Mouse (Mus musculus) NIH3T3 (cell line): Measurements from ENCODE around the gene Lpcat3.
"Not testable (repeated sequence)": the region's sequence is repeated elsewhere in the genome, so short reads cannot be mapped to it uniquely, and the experiment has no call there.

Source experiments
- DNase-seq: peaks from one replicate; pipeline ENCODE4 v3.0.0-alpha.2; 2012; ENCODE audit warnings: low read depth

Lpcat3 gene

DNA sequence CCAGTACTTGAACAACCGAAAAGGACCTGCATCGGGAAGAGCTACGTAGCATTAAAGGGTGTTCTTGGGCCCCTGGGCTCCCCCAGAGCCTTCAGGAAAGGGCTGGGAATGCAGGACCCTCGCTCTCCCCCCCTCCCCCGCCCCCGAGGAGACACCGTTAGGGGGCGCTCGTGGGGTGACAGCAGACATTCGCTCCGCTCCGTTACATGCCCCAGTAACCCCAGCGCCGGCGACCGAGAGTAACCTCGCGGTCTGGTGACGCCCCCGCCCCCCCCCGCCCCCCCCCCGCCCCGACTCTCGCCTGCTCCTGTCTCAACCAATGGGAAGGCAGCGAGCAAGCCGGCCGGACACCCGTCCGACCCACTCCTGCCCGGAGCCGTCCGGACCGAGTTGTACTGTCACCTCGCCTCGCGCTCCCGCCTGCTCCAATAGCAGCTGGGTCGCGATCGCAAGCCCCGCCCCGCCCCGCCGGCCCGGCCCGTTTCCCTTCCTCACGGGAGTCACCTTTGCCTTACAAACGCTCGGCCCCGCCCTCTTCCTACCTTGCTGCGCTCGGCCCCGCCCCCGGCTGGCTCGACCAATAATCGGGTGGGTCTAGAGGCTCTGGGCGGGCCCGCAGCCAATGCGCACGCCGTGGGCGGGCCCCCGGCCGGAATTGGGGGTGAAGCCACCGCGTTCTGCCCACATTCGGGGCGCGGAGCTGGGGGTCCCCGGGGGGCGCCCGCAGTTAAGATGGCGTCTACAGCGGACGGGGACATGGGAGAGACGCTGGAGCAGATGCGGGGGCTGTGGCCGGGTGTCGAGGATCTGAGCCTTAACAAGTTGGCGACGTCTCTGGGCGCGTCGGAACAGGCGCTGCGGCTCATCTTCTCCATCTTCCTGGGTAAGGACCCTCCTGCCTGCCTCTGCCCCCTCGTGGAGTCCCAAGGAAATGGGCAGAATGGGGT, at the start of gene Lpcat3:
Lpcat3 (plus strand) TSS at position 551 of the 947 bp plus-strand sequence.
- DNase-seq, result peak; percentile 99

DNA sequence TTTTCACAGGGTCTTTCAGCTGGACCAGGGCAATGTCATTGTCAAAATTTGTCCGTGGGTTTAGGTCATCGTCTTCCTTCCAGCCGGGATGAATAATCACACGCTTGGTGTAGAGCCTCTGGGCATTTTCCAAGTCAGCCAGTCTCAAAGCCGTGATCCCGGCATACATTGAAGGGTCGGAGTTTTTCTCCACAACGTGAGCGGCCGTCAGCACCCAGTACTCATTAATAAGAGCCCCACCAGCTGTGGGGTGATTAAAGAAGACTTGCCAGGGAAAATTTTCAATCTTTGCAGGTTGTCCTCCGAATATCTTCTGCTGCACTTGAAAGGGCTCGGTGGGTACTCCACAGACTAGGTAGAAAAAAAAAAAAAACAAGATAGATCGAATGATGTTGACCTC, 37.2 kb upstream of the Lpcat3 start:
- DNase-seq, result no peak

DNA sequence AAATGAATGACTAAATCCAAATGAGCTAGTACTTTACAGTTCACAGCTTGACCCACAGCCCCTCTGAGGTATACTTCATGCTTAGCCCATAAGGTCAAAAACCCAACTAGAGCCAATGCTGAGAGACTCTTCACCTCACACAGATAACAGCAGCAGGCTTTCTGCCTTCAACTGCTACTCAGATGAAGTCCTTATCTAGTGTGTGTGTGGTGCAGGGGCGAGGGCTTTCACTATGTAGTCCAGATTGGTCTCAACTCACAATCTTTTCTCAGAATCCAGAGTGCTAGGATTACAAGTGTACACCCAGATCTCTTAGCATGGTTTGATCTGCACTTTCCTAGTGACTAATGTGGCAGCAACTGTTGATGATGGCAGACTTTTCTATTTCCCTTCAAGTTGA, 36.6 kb upstream of the Lpcat3 start:
- DNase-seq, result not testable (repeated sequence)

DNA sequence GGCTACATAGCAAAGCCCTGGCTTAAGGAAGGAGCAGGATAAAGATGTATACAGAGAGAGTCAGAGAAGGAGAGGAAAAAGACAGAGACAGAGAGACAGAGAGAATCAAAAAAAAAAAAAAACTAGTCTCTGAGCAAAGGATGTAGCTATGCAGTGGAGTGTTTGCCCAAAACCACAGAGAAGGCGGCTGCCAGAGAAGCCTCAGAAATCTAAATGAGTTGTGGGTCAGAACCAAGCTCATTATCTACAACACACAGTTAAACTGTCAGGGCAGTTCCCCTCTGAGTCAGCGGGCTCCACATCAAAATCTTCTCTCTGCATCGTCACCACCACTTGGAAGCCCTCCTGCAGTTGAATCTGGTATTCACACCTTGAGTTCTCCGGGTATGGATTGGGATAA, 32.1 kb upstream of the Lpcat3 start:
- peak; percentile 61 for DNase-seq

DNA sequence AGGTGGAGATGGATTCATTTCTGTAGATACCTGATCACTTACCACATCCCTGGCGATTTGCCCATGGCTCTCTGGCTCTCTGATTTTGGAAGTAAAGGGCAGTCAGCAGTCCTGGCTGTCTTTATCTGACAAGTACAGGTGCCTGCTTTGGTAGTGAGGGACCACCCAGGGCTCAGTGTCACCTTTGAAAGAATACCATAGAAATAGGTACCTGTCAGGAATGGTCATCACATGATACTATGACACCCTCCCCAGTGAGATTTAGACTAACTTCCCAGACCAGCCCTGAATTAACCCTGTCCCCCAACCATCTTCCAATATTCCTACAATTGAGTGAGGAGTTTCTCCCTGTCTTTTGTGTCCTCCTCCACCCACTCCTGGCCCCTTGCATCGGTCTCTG, 26.8 kb upstream of the Lpcat3 start, which contains the start of gene C1s2:
C1s2 (minus strand) TSS at position 101 of the 400 bp plus-strand sequence.
- not testable (repeated sequence) for DNase-seq

DNA sequence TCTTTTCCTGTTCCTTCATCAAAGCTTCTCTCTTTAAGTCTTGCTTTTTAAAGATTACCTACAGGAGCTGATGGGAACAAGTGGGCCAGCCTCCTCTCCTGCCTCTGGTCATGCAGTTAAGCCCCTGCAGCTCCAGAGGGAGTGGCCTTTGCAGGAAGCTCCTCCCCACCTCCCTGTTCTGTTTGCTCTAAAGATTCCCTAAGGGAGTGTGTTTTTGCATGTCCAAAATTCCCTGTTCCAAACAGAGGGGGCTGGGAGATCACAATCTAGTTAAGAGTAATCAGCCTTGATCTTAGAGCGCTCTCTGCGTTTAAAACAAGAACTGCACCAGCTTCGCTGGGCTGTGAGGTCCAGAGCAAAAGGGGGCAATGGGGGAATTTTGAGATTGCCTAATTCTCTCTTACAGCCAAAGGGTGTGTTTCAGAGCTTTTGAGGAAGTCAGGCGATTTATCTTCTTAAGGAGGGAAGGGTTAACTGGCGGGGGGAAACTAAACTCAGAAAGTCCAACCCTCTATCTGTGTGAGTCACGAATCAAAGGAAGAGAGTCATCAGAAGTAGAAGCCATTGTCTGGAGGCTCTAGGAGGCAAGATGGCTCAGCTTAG, 25.9 kb upstream of the Lpcat3 start:
- peak; percentile 49 for DNase-seq

DNA sequence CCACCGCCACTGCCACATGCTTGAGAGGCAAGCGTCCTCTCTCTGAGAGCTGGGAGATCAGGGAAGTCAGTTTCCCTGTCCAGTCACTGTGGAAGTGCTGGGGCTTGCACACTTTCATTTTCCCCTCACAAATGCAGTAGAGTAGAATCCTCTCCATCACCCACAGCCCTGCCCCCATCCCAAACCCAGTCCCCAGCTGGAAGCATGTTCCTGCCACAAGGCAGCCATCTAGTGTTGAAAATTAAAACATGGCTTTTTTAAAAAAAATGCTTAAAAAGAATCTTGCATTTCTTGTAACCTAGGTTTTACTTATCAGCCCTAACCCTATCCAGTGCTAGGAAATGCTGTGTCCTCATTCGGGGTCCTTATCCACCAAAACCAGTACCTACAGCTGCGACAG, 22.8 kb upstream of the Lpcat3 start:
- DNase-seq, result peak; percentile 64

DNA sequence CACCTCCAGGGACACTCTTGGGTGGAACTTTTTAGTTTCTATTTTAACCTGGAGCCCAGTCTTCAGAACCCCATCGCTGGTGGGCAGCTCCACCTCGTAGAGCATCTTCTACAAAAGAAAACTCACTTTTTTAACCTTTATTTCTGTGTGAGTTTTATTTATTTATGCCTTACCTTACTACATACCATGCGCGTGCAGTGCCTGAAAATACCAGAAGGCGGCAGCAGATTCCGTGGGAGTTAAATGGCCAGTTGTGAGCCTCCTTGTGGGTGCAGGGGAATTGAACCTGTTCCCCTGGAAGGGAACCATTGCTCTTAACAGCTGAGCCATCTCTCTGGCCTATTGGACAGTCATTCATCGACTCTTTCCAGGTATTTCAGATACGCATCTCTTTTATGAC, 21.8 kb upstream of the Lpcat3 start:
- DNase-seq, result peak; percentile 88

DNA sequence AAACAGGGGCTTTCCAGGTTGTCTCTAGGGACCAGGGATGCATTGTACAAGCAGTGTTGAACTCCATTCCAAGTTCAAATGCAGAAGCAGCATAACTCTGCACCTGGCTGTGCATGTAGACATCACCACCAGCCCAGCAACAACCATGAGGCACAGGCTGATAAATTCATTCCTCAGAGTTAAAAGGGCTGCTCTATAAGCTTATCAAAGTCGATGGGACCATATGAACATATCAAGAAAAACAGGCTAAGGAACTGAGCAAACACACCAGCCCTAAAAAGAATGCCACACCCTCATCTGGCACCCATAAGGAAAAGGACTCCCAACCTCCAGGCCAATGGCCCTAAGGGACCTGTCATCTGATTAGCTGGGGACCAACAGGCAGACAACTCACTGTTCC, 16.4 kb upstream of the Lpcat3 start:
- no peak for DNase-seq

DNA sequence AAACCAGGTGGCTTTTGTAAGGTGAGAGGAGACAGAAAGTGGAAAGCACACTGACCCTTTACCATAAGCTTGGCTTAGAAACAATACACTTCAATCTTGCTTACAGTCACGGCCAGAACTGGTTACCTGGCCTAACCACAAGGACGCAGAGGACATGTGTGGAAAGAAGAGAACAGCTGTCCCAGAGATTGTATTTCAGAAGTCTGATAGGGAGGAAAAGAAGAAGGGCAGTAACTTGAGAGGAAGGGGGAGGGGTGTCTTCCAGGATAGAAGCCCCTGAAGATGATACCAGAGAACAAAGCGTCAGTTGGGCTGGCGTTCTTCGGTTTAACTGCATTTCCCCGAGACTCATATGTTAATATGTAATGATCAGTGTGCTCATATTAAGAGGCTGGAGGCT, 6.9 kb upstream of the Lpcat3 start:
- DNase-seq, result no peak

DNA sequence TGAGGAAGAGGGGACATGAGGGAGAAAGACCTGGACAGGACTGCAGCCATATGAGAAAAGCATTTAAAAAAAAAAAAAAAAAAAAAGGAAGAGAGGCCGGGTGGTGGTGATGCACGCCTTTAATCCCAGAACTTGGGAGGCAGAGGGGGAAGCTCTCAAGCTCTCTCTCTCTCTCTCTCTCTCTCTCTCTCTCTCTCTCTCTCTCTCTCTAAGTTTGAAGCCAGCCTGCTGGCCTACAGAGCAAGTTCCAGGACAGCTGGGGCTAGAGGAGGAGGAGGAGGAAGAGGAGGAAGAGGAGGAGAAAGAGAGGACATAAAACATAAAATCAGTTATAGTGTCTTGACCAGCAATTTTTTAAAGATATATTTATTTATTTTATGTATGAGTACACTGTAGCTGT, 4.8 kb upstream of the Lpcat3 start:
- DNase-seq, result no peak

DNA sequence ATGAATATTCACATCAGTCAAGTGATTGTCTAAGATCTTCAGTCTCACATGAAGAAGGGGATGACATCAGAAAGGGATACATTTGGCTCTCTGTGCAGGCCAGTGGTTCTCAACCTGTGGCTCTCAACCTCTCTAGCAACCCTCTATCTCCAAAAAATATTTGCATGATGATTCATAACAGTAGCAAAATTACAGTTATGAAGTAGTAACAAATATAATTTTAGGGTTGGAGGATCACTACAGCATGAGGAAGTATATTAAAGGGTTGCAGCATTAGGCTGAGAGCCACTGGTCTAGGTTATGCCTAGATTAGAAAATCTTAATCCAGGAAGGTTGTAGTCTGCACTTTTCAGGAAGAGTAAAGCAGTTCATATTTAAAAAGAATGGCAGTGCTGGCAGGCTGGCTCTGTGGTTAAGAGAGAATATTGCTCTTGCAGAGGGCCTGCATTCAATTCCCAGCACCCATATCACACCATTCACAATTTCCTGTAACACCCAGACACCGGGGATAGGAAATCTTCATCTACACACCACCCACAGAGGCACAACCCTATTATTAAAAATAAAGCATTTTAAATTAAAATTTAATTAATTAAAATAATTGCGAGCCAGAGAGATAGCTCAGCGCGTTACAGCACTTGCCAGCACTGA, 1.5 kb upstream of the Lpcat3 start:
- DNase-seq, result no peak

DNA sequence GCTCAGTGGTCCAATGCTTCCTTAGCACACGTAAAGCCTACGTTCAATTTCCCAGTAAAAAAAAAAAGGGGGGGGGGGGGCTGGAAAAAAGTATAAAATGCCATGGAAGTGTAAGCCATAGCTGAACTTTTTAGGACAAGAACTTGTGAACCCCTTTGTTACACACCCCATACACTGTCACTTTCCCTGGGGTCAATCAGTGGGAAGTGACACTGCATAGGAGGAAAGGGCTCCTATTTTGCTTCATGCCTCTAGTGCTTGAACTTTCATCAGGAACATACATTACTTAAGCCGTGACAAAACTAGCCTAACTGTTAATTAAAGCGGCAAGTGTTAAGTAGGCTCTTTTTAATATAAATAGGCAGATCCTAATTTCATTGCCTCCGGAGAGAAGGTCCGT, 832 bp upstream of the Lpcat3 start:
- DNase-seq, result no peak

DNA sequence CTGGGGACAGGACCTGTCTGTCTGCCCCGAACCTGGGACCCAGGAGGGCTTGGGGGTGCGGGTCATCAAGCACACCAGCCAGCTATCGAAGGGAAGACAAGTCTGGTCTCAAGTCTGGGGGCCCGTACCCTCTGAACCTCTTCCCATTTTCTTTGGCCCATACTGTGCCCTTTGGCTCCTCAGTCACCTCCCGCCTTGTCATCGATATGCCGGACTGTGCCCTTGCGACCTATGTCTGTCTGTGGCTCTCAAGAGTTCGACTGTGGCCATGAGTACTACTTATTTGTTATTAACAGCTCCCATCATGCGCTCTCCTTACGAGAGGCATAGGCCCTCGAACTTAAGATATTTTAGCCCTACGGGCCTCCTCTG, 583 bp downstream of the Lpcat3 start:
- DNase-seq, result no peak

DNA sequence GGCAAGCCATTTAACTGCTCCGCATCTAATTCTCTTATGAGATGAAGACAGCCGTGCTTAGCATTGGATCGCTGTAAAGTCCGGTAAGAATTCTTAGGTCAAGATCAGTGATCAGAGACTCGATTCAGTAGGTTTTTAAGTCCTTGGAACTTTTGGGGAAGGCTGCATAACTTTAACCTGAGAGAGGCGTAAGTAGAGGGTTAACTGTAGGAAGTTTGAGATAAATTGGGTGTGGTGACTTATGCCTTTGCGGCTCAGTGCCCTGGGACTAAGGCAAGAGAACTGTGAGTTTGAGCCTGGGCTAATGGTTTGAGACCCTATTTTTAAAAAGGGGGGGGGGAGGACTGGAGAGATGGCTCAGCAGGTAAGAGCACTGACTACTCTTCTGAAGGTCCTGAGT, 1.4 kb downstream of the Lpcat3 start:
- no peak for DNase-seq

DNA sequence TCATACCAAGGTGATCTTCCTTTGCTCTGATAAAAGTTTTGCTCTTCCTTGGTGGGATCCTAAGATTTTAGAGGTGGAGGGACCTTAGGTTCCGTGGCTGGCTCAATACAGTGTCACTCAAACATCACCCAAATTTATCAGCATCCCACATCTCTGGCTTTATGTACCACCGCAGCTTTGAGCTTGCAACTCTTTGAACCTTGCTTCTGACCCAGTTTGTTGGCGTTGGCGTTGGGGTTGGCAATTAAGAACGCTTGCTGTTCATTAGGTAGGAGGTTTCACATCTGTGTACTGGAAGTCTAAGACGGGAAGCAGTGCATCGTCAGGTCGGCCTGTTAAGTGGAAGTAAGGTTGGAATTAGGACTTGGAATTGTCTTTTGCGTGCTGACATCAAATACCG, 2.2 kb downstream of the Lpcat3 start:
- no peak for DNase-seq

DNA sequence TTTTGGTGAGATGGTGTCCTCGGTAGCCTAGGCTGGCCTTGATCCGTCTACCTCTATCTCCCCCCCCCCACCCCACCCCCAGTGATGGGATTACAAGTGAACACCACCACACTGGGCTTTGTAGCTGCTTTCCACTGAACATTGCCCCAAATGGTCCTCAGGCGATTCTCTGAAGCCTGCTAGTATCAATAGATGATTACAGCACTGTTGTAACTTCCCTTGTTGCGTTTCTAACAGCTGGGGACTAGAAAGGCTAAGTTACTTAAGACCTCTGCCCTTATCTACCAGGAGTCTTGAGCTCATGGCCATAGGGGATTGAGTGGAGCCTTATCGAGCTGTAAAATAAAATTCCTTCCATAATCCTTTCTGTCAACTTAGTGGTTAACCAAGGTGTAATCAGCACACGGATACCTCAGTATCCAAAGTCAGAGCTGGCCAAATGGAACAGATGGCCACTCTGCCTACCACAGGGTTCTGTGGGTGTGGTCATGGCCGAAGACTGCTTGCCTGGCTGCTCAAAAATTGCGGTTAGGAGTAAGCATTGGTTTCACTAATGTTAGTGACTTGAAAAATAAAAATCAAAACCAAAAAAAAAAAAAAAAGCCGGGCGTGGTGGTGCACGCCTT, 6.5 kb downstream of the Lpcat3 start:
- no peak for DNase-seq

DNA sequence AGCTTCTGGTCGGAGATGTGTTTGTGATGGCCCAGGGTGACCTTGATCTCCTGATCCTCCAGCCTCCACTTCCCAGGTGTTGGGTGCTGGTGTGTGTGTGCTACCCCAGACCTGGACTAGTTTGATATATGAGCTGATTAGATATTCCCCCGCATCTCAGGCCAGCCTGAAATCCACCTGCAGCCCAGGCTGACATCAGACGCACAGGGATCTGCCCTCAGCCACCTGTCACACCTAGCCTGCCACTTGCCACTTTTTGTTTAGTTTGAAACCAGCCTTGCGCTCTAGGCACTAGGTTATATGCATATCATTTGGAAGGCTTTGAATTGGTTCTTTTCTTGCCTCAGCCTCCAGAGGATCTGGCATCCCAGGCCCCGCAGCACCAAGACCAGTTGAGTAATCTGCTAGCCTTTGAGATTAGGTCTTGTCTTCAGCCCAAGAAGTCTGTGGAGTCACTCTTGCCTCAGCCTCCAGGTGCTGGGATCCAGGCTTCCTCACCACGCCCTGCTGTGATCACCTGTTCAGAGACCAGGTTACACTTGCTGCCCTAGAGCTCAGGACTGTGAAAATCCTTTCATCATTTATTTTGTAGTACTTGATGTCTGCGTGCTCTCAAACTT, 7.6 kb downstream of the Lpcat3 start:
- no peak for DNase-seq

DNA sequence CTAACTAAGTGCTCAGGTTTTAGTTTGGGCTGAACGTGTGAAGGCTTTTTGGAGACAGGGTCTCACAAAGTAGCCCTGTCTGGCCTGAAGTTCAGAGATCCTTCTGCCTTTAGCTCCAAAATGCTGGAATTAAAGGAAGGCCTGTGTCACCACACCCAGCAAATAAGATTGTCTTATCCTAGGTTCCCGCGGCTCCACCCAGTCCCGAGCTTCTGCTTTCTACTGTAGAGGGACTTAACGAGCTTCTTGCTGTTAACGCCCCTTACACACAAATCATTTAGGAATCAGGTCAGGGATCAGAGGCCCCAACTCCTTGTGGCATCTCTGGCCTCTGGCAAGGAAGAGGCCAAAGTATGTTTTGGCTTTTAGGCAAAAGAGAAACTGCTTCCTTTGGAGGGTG, 9.3 kb downstream of the Lpcat3 start:
- no peak for DNase-seq

DNA sequence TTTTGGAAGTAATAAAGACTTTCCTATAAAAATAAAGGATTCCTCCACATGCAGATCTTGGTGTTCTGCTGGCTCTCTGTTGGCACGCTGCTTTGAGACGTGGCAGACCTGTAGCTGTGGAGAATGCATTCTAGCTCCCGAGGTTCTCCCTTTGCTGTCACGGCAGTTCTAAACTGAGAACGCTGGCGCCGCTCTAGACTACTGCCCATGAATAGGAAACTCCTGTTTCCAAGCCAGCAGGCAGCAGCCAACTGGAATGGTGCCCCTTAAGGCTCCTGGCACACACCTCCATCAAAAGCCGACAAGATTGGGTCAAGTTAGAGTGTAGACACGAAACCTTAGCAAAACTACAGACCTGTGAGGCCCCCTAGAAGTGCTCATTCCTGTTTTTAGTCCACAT, 10.8 kb downstream of the Lpcat3 start:
- no peak for DNase-seq

DNA sequence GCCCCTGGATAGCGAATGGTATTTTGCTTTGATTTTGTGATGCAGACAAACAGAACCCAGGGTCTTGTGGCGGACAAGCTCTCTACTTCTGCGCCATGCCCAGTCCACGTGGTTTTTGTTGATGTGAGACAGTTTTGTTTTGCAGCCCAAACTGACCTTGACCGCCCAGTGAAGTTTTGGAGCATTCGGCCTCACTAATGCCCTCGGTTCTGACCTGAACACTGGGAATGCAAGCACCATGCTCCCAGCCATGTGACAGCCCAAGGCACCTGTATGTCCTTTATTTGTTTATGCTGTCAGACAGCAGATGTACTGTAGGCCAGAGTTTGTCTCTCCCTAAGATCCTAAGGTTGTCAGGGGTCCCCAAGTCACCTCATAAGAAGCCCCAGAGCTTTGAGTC, 11.8 kb downstream of the Lpcat3 start:
- no peak for DNase-seq

DNA sequence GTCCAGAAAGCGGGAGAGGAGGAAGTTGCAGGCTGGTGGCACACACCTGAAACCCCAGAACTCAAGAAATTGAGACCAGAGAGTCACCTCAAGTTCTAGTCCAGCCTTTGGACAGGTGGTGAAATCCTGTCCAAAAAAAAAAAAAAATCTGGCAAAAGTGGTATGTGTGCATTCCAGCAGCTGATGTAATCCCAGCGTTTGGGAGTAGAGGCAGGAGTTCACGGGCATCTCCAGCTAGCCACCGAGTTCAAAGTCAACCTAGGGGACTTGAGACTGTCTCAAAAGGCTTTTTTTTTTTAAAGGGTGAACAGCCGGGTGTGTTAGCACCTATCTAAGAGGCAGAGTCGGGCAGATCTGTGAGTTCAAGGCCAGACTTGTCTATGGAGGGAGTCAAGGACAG, 13.3 kb downstream of the Lpcat3 start:
- no peak for DNase-seq
